In genomic region chr10:122038554-122038953, GRCm38 (mm10) we compare ENCODE assay signal across 9 mouse cellular contexts. TPM values are rescaled to one million over a fixed set of nuclear protein-coding genes. Genes with fewer than 3 reads are reported as not detected.
DNase-seq lines count a peak whose midpoint lies in the region; ATAC-seq and TF ChIP-seq lines count a peak whose summit lies in the region.
"Had no signal": no experiment of that assay in that cellular context is flagged by ENCODE, and none has a peak within 500 bp of the region (broad histone marks: within the 10 kb centered on the region; RNA-seq: fewer than 3 reads in every experiment).

No protein-coding gene starts in this region.

- no peak overlapping the region for H3K9ac ChIP-seq in kidney, embryonic 14.5 days (ENCODE audit: low read depth, low read length)

- DNase-seq in kidney, adult 9 months, result peak; percentile 28
- no peak for DNase-seq in kidney, adult 18-20 months
- DNase-seq in ZHBTc4 (ENCODE audit: low read depth, low spot score), result peak; percentile 74
- no peak for DNase-seq in gastrocnemius, postnatal 36 days
- DNase-seq in layer of hippocampus, adult 9-11 months, result no peak
- no peak for DNase-seq in MN1 (ENCODE audit: low spot score)

- H3K4me2 ChIP-seq in kidney, embryonic 14.5 days (replicated peaks; ENCODE audit: low read depth, low read length), result no peak overlapping the region
- H3K4me2 ChIP-seq in myocyte (ENCODE audit: low read depth), result no peak overlapping the region

- TF ChIP-seq POLR2A in myocyte (IDR thresholded peaks at IDR 0.05; ENCODE audit: insufficient read length, low read depth), result no peak

- H3K27ac ChIP-seq in kidney, embryonic 14.5 days (ENCODE audit: low read depth, low read length), result no peak overlapping the region

- no peaks in the 10 kb centered on the region for H3K9me3 ChIP-seq in kidney, embryonic 14.5 days (ENCODE audit: control insufficient read depth, low read length)

- ATAC-seq in kidney, embryonic 14.5 days (ENCODE audit: low FRiP score, low TSS enrichment), result 0 out of 2 replicates have a peak, but pooled peaks have one; percentile 56

- WGBS in kidney, embryonic 14.5 days, result 47% methylated on average over 3 of the region's 3 CpGs

- no peaks in the 10 kb centered on the region for H3K4me1 ChIP-seq in kidney, embryonic 14.5 days (ENCODE audit: control insufficient read depth, insufficient read depth, low read length)
- H3K4me1 ChIP-seq: megakaryocyte, embryonic 14.5 days had no signal

- H3K79me2 ChIP-seq in myocyte (ENCODE audit: control insufficient read depth, insufficient read depth), result no peaks in the 10 kb centered on the region

- H3K36me3 ChIP-seq in kidney, embryonic 14.5 days (ENCODE audit: control insufficient read depth, insufficient read depth, low read length), result peaks cover 2% of the 10 kb centered on the region; the same call in 1 of the 2 replicates
- no peaks in the 10 kb centered on the region for H3K36me3 ChIP-seq in myocyte (ENCODE audit: control insufficient read depth, insufficient read depth)

- H3K27me3 ChIP-seq in kidney, embryonic 14.5 days (ENCODE audit: control insufficient read depth, insufficient read depth, low read length), result no peaks in the 10 kb centered on the region
- no peaks in the 10 kb centered on the region for H3K27me3 ChIP-seq in myocyte (ENCODE audit: control insufficient read depth, insufficient read depth, insufficient read length)

- intact Hi-C loops in gastrocnemius, postnatal 36 days (cut with DNase I), result no loop called here

- H3ac ChIP-seq in myocyte (ENCODE audit: control insufficient read depth, insufficient read length), result no peak overlapping the region

- no peak overlapping the region for H3K4me3 ChIP-seq in kidney, embryonic 14.5 days (ENCODE audit: low read length)
- no peak overlapping the region for H3K4me3 ChIP-seq in myocyte
- H3K4me3 ChIP-seq: megakaryocyte, embryonic 14.5 days had no signal

TF ChIP-seq in myocyte, 11 proteins besides CTCF, POLR2A, EP300 and RAD21:
- peak; percentile 81 for TF ChIP-seq USF1 (IDR thresholded peaks at IDR 0.05; ENCODE audit: low read depth)
- TF ChIP-seq POLR2AphosphoS2 (IDR thresholded peaks at IDR 0.05; ENCODE audit: insufficient read length, low read depth), result no peak
TF ChIP-seq in myocyte: peak in this region for 1.

RNA-seq across cellular contexts. Expression of gene Srgap1, which starts 8.6 kb away (rescaled TPM):
- polyA plus RNA-seq in kidney, embryonic 14.5 days (2014; fragmentation: Nextera tagmentation; extraction: Ambion mirVana), result 18.7 and 20.5 TPM in 2 replicates
- 1.2 TPM for polyA plus RNA-seq in myocyte (2012; fragmentation: generic; extraction: Trizol)
- under 1 TPM; 0.79 to 0.84 TPM for total RNA-seq in gastrocnemius, postnatal 36 days (2021)

RNA-seq across cellular contexts. Expression of gene Rxylt1, which starts 58.6 kb away (rescaled TPM):
- 56.1 and 57.9 TPM in 2 replicates for polyA plus RNA-seq in kidney, embryonic 14.5 days (2014; fragmentation: Nextera tagmentation; extraction: Ambion mirVana)
- 27.8 TPM for polyA plus RNA-seq in myocyte (2012; fragmentation: generic; extraction: Trizol)
- total RNA-seq in gastrocnemius, postnatal 36 days (2021), result 10 to 100 TPM; 31.0 to 38.7 TPM

Comparison
In these comparisons a context has a peak if more than half of its experiments do, and no peak if none do; other contexts are left out.
1. DNase-seq: peak in kidney, adult 9 months (single experiment) and ZHBTc4 (single experiment); none in kidney, adult 18-20 months (single experiment), gastrocnemius, postnatal 36 days (0 of 2), layer of hippocampus, adult 9-11 months (single experiment) and MN1 (single experiment).